Mouse (Mus musculus): ENCODE measurements around the gene Zfp853. TPM values are rescaled to one million over a fixed set of nuclear protein-coding genes. Genes with fewer than 3 reads are reported as not detected.

The Zfp853 gene
- total RNA-seq, 2 experiments from 2014 or later: not detected

- ATAC-seq (replicated peaks; ENCODE audit: low FRiP score, poor library complexity, severe bottlenecking): no peak
Measured at GRCm38 (mm10) chr5:143297986-143298385, 4.6 kb upstream of the Zfp853 start.

- no peak for ATAC-seq (replicated peaks; ENCODE audit: low FRiP score, poor library complexity, severe bottlenecking)
Measured at GRCm38 (mm10) chr5:143295330-143295729, 1.9 kb upstream of the Zfp853 start.

GRCm38 (mm10) chr5:143294862-143295261, 1.4 kb upstream of the Zfp853 start:
- no peak for ATAC-seq (replicated peaks; ENCODE audit: low FRiP score, poor library complexity, severe bottlenecking)

DNA sequence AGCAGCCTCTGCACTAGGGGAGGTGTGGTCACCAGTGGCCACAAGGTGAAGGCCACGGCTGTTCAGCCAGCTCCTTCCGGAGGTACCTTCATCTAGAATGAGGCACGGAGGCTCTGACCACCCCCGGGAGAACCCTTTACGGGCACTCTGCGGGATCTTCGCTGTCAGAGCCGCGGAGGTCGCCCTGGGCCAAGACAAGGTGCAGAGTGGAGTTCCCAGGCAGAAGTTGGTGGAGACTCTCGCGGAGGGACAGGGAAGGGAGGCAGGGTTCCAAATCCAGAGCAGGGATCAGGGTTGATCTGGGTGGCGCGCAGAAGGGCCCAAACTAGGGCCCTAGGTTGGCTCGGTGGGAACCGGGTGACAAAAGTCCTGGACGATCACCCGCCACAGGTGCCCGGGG, 544 bp downstream of the Zfp853 start:
- no peak for ATAC-seq (replicated peaks; ENCODE audit: low FRiP score, poor library complexity, severe bottlenecking)

DNA sequence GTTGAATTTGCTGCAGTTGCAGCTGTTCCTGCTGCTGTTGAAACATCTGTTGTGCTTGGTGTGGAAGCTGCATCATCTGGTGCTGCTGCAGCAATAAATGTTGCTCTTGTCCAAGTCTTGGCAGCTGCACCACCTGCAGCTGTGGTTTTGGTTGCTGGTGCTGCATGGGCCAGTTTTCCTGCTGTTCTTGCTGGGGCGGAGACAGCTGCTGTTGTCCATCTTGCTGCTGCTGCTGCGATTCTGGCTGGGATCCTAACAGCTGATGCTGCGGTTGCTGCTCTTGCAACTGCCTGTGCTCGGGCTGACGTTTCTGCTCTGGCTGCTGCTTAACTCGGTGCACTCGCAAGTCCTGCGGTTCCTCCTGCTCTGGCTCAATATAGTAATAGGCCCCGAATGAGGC, 4.1 kb downstream of the Zfp853 start:
- no peak for ATAC-seq (replicated peaks; ENCODE audit: low FRiP score, poor library complexity, severe bottlenecking)

DNA sequence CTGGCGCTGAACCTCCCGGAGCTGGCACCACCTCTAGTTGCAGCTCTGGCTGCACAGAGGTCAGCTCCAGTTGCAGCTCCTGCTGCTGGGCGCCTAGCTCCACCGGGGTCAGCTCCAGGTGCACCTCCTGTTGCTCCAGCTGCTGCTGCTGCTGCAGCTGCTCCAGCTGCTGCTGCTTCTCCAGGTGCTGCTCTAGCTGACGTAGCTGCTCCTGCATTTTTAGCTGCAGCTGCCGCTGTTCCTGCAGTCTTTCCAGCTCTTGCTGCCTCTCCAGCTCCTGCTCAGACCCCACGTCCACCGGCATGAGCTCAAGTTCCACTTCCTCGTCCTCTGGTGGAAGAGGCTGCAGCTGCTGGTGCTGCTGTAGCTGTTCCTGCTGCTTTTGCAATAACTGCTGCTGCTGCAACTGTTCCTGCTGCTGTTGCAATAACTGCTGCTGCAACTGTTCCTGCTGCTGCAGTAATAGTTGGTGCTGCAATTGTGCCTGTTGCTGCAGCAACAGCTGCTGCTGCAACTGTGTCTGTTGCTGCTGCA, 5.0 kb downstream of the Zfp853 start:
- no peak for ATAC-seq (replicated peaks; ENCODE audit: low FRiP score, poor library complexity, severe bottlenecking)

- ATAC-seq (replicated peaks; ENCODE audit: low FRiP score, poor library complexity, severe bottlenecking): no peak
Measured at GRCm38 (mm10) chr5:143287774-143288328, 5.6 kb downstream of the Zfp853 start.

DNA sequence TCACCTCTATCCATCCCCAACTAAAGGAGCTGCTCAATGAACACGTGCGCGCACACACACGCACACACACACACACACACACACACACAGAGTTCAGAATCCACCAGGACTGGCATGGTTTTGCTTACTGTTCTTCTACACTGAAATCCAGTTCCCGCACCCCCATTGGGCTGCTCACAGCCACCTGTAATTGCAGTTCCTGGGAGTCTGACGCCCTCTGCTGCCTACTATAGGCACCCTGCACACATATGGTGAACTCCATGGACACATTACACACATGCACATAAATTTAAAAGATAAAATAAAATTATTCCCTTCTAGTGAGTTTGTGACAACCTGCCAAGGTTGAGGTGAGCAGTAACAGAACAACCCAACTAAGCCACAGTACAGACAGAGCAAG, 8.7 kb downstream of the Zfp853 start:
- no peak for ATAC-seq (replicated peaks; ENCODE audit: low FRiP score, poor library complexity, severe bottlenecking)

- ATAC-seq (replicated peaks; ENCODE audit: low FRiP score, poor library complexity, severe bottlenecking): no peak
Measured at GRCm38 (mm10) chr5:143279247-143279646, 14.2 kb downstream of the Zfp853 start.

DNA sequence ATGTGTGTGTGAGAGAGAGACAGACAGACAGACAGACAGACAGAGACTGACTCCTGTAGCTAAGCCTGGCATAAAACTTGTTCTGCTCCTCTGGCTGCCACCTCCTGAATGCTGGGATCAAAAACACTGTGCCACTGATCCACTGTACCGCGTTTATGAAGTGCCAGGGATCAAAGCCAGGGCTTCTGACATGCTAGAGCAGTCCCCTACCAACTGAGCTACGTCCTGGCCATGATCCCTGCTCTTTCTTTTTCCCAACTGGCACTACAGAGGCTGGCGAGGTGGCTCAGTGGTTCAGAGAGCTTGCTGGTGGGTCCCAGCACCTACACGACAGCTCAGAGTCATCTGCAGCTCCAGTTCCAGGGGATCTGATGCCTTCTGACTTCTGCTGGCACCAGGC, 17.7 kb downstream of the Zfp853 start:
- ATAC-seq (replicated peaks; ENCODE audit: low FRiP score, poor library complexity, severe bottlenecking): no peak

GRCm38 (mm10) chr5:143272540-143273330, 20.7 kb downstream of the Zfp853 start:
- peak; percentile 73 for ATAC-seq (replicated peaks; ENCODE audit: low FRiP score, poor library complexity, severe bottlenecking)

- ATAC-seq (replicated peaks; ENCODE audit: low FRiP score, poor library complexity, severe bottlenecking): peak; percentile 55
Measured at GRCm38 (mm10) chr5:143272108-143272507, 21.3 kb downstream of the Zfp853 start.

DNA sequence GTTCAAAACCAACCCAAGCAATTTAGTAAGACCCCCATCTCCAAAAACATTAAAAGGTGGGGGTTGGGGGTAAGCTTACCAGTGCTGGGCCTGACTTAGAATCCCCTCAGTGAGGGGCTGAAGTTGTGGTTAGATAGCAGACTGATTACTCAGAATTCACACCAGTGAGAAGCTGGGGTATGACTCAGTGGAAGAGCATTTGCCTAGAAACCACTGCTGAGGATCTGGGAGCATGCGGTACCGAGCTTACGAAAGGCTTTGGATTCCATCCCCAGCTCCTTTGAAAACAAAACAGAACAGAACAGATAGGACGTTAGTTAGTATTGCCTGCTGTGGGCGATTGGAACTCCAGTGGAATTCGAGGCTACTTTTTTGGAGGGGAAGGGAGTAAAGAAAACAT, 21.8 kb downstream of the Zfp853 start:
- ATAC-seq (replicated peaks; ENCODE audit: low FRiP score, poor library complexity, severe bottlenecking): no peak

DNA sequence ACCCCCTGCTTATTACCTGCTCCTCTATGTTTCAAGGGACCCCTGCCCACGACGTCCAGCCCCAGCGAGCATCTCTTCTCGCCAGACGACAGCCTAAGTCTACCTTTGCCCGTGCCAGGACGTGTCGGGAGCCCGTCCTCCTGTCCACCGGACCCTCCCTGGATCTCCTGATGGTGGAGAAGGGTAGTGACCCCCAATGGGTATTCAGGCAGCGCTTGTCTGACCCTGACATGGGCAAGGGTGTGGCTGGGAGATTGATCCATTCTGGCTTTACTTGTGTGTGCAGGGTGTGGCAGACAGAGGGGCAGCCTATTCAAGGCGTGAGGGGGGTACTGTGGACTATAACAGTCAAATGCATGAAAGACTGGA, 23.3 kb downstream of the Zfp853 start:
- no peak for ATAC-seq (replicated peaks; ENCODE audit: low FRiP score, poor library complexity, severe bottlenecking)

DNA sequence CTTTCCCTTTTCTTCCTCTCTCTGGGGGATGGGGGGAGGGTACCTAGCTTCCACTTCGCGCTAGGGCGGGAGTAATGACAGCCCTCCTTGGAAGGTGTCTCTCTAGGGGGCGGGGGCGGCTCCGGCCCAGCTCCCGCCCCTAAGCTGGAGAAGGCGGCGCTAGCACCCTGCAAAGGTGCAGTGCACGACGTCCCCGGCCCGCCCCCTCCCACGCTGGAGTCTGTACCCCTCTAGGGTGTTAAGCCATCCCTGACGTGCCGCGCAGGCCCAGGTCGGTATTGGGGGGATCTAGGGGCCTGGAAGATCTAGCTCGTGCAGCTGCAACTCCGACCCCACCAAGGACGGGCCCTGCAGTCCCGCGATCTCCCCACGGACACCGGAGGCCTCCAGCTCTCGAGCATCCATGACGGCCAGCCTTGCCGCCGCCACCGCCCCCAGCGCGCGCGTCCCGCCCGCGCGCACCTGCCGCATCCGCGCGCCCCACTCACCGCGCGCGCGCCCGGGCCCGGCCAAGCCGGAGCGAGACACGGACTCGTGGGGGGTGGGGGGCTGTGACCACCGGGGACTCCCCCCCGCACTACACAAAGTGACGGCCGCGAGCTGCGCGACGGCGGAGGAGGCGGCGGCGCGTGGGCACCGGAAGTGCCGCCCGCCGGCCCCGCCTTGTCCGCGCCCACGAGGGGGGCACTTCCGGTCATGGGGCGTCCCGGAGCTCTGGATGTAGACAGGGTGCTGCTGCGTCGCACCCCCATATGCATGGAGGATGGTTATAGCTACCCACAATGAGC, 23.9 kb downstream of the Zfp853 start, which contains the start of gene Zfp316:
TSS of gene Zfp316 (minus strand) at position 660 of the 788 bp plus-strand sequence.
- no peak for ATAC-seq (replicated peaks; ENCODE audit: low FRiP score, poor library complexity, severe bottlenecking)

GRCm38 (mm10) chr5:143268985-143269362, 24.4 kb downstream of the Zfp853 start:
- ATAC-seq (replicated peaks; ENCODE audit: low FRiP score, poor library complexity, severe bottlenecking): no peak

- ATAC-seq (replicated peaks; ENCODE audit: low FRiP score, poor library complexity, severe bottlenecking): no peak
Measured at GRCm38 (mm10) chr5:143266794-143267193, 26.6 kb downstream of the Zfp853 start.

GRCm38 (mm10) chr5:143265409-143265808, 28.0 kb downstream of the Zfp853 start:
- no peak for ATAC-seq (replicated peaks; ENCODE audit: low FRiP score, poor library complexity, severe bottlenecking)

DNA sequence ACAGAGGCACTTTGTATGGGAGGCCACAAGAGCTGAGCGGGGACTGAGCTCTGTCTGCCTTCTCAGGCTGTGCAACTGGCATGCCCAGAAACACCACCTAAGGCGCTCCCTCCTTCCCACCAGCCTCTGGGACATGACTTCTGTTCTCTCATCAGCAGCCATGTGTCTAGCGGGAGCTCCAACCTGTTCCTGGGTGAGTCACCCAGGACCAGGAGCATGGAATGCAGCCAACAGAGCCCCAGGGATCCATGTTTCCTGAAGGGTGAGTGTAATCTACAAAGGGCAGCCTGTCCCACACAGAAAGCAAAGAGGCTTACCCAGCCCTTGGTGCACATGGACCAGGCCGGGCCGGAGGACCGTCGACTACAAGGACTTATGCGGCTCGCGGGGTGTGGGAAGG, 28.7 kb downstream of the Zfp853 start:
- ATAC-seq (replicated peaks; ENCODE audit: low FRiP score, poor library complexity, severe bottlenecking): no peak

GRCm38 (mm10) chr5:143261636-143262035, 31.8 kb downstream of the Zfp853 start:
- no peak for ATAC-seq (replicated peaks; ENCODE audit: low FRiP score, poor library complexity, severe bottlenecking)

GRCm38 (mm10) chr5:143255802-143256201, 37.6 kb downstream of the Zfp853 start:
- ATAC-seq (replicated peaks; ENCODE audit: low FRiP score, poor library complexity, severe bottlenecking): no peak

Data from erythroid progenitor cell, adult 5-6 weeks (primary cell).